Mouse (Mus musculus) testis, adult 2 months (tissue): Measurements from ENCODE around the gene Ldhc.

ENCODE experiments used
- CTCF ChIP-seq: fragments of 200-500 bp; IDR thresholded peaks from 2 replicates; pipeline ENCODE4 v1.5.1; 2012; ENCODE audit warnings: low read depth, mild to moderate bottlenecking, inconsistent platforms, low read length, moderate library complexity; ENCODE audit not compliant: control insufficient read depth, insufficient read depth, insufficient replicate concordance
- POLR2A ChIP-seq: fragments of 200-500 bp; IDR thresholded peaks from 2 replicates; pipeline ENCODE4 v1.6.1; 2012; ENCODE audit warnings: low read depth, mild to moderate bottlenecking, inconsistent platforms, low read length, moderate library complexity; ENCODE audit not compliant: control insufficient read depth

DNA sequence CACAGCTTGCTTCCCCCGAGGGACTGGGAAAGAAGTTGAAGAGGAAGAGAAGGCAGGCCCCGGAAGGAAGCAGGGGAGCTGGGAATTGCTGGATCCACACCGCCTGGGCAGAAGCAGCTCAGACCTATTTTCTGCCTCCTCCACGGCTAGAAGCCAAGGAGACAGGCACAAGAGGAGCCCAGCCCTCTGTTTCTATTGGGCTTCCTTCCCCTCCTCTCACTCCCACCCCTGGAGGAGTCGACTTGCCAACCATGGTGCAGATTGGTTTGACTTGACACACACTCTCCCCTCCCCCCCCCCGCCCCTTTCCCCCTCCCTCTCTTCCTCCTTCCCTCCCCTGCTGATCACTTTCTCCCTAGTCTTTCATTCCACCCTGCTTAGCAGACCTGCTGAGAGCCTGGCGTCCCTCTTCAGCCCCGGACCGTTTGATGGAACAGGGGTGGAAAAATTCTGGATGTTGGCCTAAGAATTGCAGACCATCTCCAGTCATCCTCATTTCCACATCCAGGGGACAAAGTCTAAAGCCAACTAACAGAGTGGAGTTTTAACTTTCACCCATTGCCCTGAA, 22.8 kb upstream of the Ldhc start:
- TF ChIP-seq POLR2A (no peak), CTCF (no peak)
